Comparison of ENCODE assay signal across 9 mouse cellular contexts in the genomic region with DNA sequence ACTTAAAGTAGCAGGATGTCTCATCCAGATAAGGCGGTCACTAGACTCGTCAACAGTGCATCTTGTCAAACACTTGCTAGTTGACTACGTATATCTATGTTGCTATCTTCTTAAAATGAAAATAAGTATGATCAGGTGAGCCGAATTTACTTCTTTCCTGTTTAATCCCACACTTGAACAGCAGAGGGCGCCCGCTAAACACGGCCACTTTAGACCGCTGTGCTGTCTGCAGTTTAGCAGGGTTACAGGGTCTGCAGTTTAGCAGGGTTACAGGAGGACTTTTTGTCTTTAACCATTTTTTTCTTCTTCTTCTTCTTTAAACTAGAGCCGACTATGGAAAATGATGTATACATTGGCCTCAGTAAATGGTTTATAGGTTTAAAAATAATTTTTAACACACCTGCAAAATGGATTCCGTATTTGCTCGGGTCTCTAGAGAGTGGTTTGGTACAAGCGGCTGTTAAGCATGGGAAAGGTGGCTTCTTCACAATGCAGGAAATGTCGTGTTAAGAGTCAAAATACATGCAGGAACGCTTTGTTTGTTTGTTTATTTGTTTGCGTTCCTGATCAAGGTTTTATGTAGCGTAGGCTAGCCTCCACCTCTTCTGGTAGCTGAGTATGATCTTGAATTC.
DNase-seq lines count a peak whose midpoint lies in the region; ATAC-seq and TF ChIP-seq lines count a peak whose summit lies in the region.
"Had no signal": no experiment of that assay in that cellular context is flagged by ENCODE, and none has a peak within 500 bp of the region (broad histone marks: within the 10 kb centered on the region; RNA-seq: fewer than 3 reads in every experiment).

No protein-coding gene starts in this region.

- TF ChIP-seq CTCF in kidney, adult 2 months (conservative IDR thresholded peaks at IDR 0.05; ENCODE audit: insufficient read depth, insufficient read length, low read depth, low read length), result peak; percentile 64
- 0 out of 2 replicates have a peak, but pooled peaks have one; percentile 25 for TF ChIP-seq CTCF in bone marrow, adult 2 months (IDR thresholded peaks at IDR 0.05; ENCODE audit: control insufficient read depth, insufficient read depth, low read length)

- H3K36me3 ChIP-seq in kidney, adult 2 months (ENCODE audit: control insufficient read depth, insufficient read depth, low read length), result no peaks in the 10 kb centered on the region
- no peaks in the 10 kb centered on the region for H3K36me3 ChIP-seq in embryonic facial prominence, embryonic 14.5 days (ENCODE audit: control insufficient read depth, insufficient read depth, low read length)
- H3K36me3 ChIP-seq in intestine, embryonic 15.5 days, result no peaks in the 10 kb centered on the region
- H3K36me3 ChIP-seq in midbrain, embryonic 14.5 days (ENCODE audit: control insufficient read depth, insufficient read depth, low read length), result no peaks in the 10 kb centered on the region

- ATAC-seq in embryonic facial prominence, embryonic 14.5 days (ENCODE audit: low read depth), result no peak
- 0 out of 2 replicates have a peak, but pooled peaks have one; percentile 56 for ATAC-seq in intestine, embryonic 15.5 days
- ATAC-seq in midbrain, embryonic 14.5 days (ENCODE audit: low FRiP score, low TSS enrichment), result peak; percentile 70; the same call in 1 of the 2 replicates
- no peak for ATAC-seq in inflammation-experienced regulatory T-cells, adult 6 months

- H3K27ac ChIP-seq in kidney, adult 2 months (ENCODE audit: insufficient read depth, low read depth, low read length), result no peak overlapping the region
- H3K27ac ChIP-seq in bone marrow, adult 2 months (ENCODE audit: control insufficient read depth, insufficient read depth, low read depth, low read length, poor library complexity), result no peak overlapping the region
- no peak overlapping the region for H3K27ac ChIP-seq in embryonic facial prominence, embryonic 14.5 days (replicated peaks; ENCODE audit: low read depth, low read length)
- H3K27ac ChIP-seq in intestine, embryonic 15.5 days, result no peak overlapping the region
- H3K27ac ChIP-seq in midbrain, embryonic 14.5 days (replicated peaks; ENCODE audit: low read depth, low read length), result no peak overlapping the region
- H3K27ac ChIP-seq: macrophage had no signal

- H3K4me3 ChIP-seq in kidney, adult 2 months (ENCODE audit: insufficient read depth, low read depth, low read length), result no peak overlapping the region
- no peak overlapping the region for H3K4me3 ChIP-seq in bone marrow, adult 2 months (replicated peaks; ENCODE audit: control insufficient read depth, low read depth, low read length)
- no peak overlapping the region for H3K4me3 ChIP-seq in embryonic facial prominence, embryonic 14.5 days (ENCODE audit: low read depth, low read length)
- H3K4me3 ChIP-seq in intestine, embryonic 15.5 days (replicated peaks), result no peak overlapping the region
- no peak overlapping the region for H3K4me3 ChIP-seq in midbrain, embryonic 14.5 days (replicated peaks; ENCODE audit: low read depth, low read length)

- WGBS in kidney, adult 2 months, result 42% methylated on average over 16 of the region's 16 CpGs
- WGBS in bone marrow, adult 2 months, result 46% methylated on average over 16 of the region's 16 CpGs
- WGBS in embryonic facial prominence, embryonic 14.5 days, result 45% methylated on average over 16 of the region's 16 CpGs
- WGBS in intestine, embryonic 15.5 days, result 46% methylated on average over 16 of the region's 16 CpGs
- WGBS in midbrain, embryonic 14.5 days, result 47% methylated on average over 16 of the region's 16 CpGs

- no peak overlapping the region for H3K4me2 ChIP-seq in embryonic facial prominence, embryonic 14.5 days (ENCODE audit: low read depth, low read length)
- no peak overlapping the region for H3K4me2 ChIP-seq in intestine, embryonic 15.5 days (replicated peaks)
- H3K4me2 ChIP-seq in midbrain, embryonic 14.5 days (ENCODE audit: low read length), result no peak overlapping the region

- intact Hi-C loops in left cerebral cortex, postnatal 25 days (cut with DNase I), result loop anchor here (2.0 to 10.0 kb wide), 2 partner anchors 91 to 191 kb away; no protein-coding TSS in a partner anchor

- H3K9me3 ChIP-seq in embryonic facial prominence, embryonic 14.5 days (ENCODE audit: control insufficient read depth, low read length), result no peaks in the 10 kb centered on the region
- no peaks in the 10 kb centered on the region for H3K9me3 ChIP-seq in intestine, embryonic 15.5 days
- no peaks in the 10 kb centered on the region for H3K9me3 ChIP-seq in midbrain, embryonic 14.5 days (ENCODE audit: control insufficient read depth, low read length)

- H3K4me1 ChIP-seq in kidney, adult 2 months (ENCODE audit: control insufficient read depth, insufficient read depth, low read length), result no peaks in the 10 kb centered on the region
- H3K4me1 ChIP-seq in bone marrow, adult 2 months (ENCODE audit: control insufficient read depth, insufficient read depth, low read length), result no peaks in the 10 kb centered on the region
- H3K4me1 ChIP-seq in embryonic facial prominence, embryonic 14.5 days (ENCODE audit: control insufficient read depth, insufficient read depth, low read length), result no peaks in the 10 kb centered on the region
- no peaks in the 10 kb centered on the region for H3K4me1 ChIP-seq in intestine, embryonic 15.5 days (replicated peaks)
- no peaks in the 10 kb centered on the region for H3K4me1 ChIP-seq in midbrain, embryonic 14.5 days (ENCODE audit: control insufficient read depth, insufficient read depth, low read length)

- peak; percentile 39 for DNase-seq in kidney, adult 2 months
- DNase-seq in kidney, adult 11 months, result no peak
- DNase-seq in embryonic facial prominence, embryonic 14.5 days (ENCODE audit: low spot score), result peak; percentile 61
- DNase-seq in left cerebral cortex, postnatal 25 days (ENCODE audit: low spot score in 2 of 2), result peak; percentile 65 to 86
- DNase-seq in midbrain, embryonic 14.5 days, result peak; percentile 88

- H3K27me3 ChIP-seq in kidney, adult 2 months (replicated peaks; ENCODE audit: control insufficient read depth, insufficient read depth, low read length), result no peaks in the 10 kb centered on the region
- H3K27me3 ChIP-seq in embryonic facial prominence, embryonic 14.5 days (replicated peaks; ENCODE audit: control insufficient read depth, insufficient read depth, low read length), result no peaks in the 10 kb centered on the region
- H3K27me3 ChIP-seq in intestine, embryonic 15.5 days (replicated peaks), result no peaks in the 10 kb centered on the region
- no peaks in the 10 kb centered on the region for H3K27me3 ChIP-seq in midbrain, embryonic 14.5 days (ENCODE audit: control insufficient read depth, insufficient read depth, low read length)

- H3K9ac ChIP-seq in embryonic facial prominence, embryonic 14.5 days (ENCODE audit: low read depth, low read length), result no peak overlapping the region
- H3K9ac ChIP-seq in intestine, embryonic 15.5 days, result no peak overlapping the region
- H3K9ac ChIP-seq in midbrain, embryonic 14.5 days (replicated peaks; ENCODE audit: low read length), result no peak overlapping the region

- no peak for TF ChIP-seq POLR2A in kidney, adult 2 months (IDR thresholded peaks at IDR 0.05; ENCODE audit: low read depth, low read length)
- TF ChIP-seq POLR2A in bone marrow, adult 2 months (IDR thresholded peaks at IDR 0.05; ENCODE audit: borderline replicate concordance, control insufficient read depth, low read depth, low read length), result no peak

Comparison
In these comparisons a context has a peak if more than half of its experiments do, and no peak if none do; other contexts are left out.
1. ATAC-seq: peak in intestine, embryonic 15.5 days (single experiment) and midbrain, embryonic 14.5 days (single experiment); none in embryonic facial prominence, embryonic 14.5 days (single experiment) and inflammation-experienced regulatory T-cells, adult 6 months (single experiment).